Mouse (Mus musculus) lung, embryonic 16.5 days (tissue): ENCODE data around the gene Cep41. TPM values are rescaled to one million over a fixed set of nuclear protein-coding genes. Genes with fewer than 3 reads are reported as not detected.
A peak's percentile ranks its signal among the peaks of the same experiment; 100 is the strongest.

Source experiments
- ATAC-seq: fragments of 200-750 bp; cut with Nextera tagmentation; 2 replicates; pipeline ENCODE4 v1.8.0; 2017; ENCODE audit warnings: low read depth, mild to moderate bottlenecking, moderate library complexity
- H3K27ac ChIP-seq: fragments of 300-500 bp; sonication (generic); 2 replicates; pipeline ENCODE4 v1.5.1; 2014; ENCODE audit warnings: mild to moderate bottlenecking, control low read depth, low read length
- H3K27me3 ChIP-seq: fragments of 300-500 bp; sonication (generic); 2 replicates; pipeline ENCODE4 v1.6.1; 2014; ENCODE audit warnings: low read depth, low read length, mixed read lengths; ENCODE audit not compliant: control insufficient read depth, insufficient read depth
- H3K36me3 ChIP-seq: fragments of 300-500 bp; sonication (generic); 2 replicates; pipeline ENCODE4 v1.6.1; 2014; ENCODE audit warnings: low read length; ENCODE audit not compliant: control insufficient read depth, insufficient read depth
- H3K4me1 ChIP-seq: fragments of 300-500 bp; sonication (generic); replicated peaks from 2 replicates; pipeline ENCODE4 v1.6.1; 2014; ENCODE audit warnings: low read length, mixed read lengths; ENCODE audit not compliant: control insufficient read depth, insufficient read depth
- H3K4me2 ChIP-seq: fragments of 300-500 bp; sonication (generic); 2 replicates; pipeline ENCODE4 v1.6.1; 2014; ENCODE audit warnings: low read depth, low read length, control low read depth
- H3K4me3 ChIP-seq: fragments of 300-500 bp; sonication (generic); 2 replicates; pipeline ENCODE4 v1.5.1; 2014; ENCODE audit warnings: mild to moderate bottlenecking, low read length, control low read depth
- H3K9ac ChIP-seq: fragments of 300-500 bp; sonication (generic); 2 replicates; pipeline ENCODE4 v1.6.1; 2014; ENCODE audit warnings: low read length, control low read depth
- H3K9me3 ChIP-seq: fragments of 300-500 bp; sonication (generic); 2 replicates; pipeline ENCODE4 v1.6.1; 2016; ENCODE audit warnings: low read length; ENCODE audit not compliant: control insufficient read depth
- WGBS: fragments of 180-500 bp; shearing (Covaris S2); extraction: QIAGEN DNeasy Blood & Tissue Kit; methylation state at CpG from one replicate; pipeline ENCODE4 v1.1.7; 2014; 5-methylcytosine and 5-hydroxymethylcytosine counted together
- polyA plus RNA-seq: library from polyadenylated mRNA; unstranded; fragments of >200 nt; fragmentation: Nextera tagmentation; extraction: Ambion mirVana; gene quantifications from 2 replicates; pipeline ENCODE4 v1.2.1, GENCODE M21; 2015

Cep41 gene
- polyA plus RNA-seq, 1 experiment from 2014 or later, result 16.0 TPM

DNA sequence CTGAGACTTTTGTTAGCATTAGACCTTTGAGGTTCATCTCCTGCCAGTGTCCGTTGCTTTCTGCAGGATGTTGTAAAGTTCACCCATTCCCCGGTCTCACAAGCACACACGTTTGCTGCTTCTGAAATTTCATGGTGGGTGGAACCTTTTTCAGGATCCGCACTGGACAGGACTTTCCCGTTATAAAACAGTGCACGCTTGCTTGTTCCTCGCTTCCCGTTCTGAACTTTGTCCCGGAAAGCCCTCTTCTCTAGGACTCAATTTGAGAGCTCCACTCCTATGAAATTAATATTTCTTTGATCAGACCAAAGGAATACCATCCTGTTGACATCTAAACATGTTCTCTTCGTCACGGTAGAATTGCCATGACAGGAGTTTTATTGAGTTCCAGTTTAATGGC lies 20.3 kb upstream of the Cep41 start:
- Histone ChIP-seq H3K4me2 (no peak overlapping the region), H3K9me3 (no peaks in the 10 kb centered on the region), H3K9ac (no peak overlapping the region), H3K27ac (0 out of 2 replicates have a peak overlapping the region, but pooled peaks have one; percentile 32), H3K36me3 (no peaks in the 10 kb centered on the region), H3K4me1 (peaks cover 14% of the 10 kb centered on the region), H3K4me3 (no peak overlapping the region), H3K27me3 (no peaks in the 10 kb centered on the region)
- no peak for ATAC-seq
- WGBS, result 83% methylated on average over 11 of the region's 11 CpGs

DNA sequence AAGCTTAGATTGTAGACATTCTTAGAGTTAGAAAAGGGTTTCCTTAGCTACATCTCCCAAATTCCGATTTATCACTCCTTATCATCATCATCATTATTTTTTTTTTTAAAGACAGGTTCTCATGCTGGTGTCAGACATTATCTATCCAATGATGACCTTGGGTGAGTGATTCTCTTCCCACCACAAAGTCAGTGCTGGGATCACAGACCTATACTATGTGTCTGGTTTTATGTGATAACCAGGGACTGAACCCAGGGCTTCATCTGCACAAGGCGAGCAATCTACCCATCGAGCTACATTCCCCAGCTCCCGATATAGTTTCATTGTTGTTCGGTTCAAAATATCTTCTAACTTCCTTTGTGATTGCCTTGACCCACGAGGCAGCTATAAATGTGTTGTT lies 19.9 kb upstream of the Cep41 start:
- H3K36me3 ChIP-seq, result no peaks in the 10 kb centered on the region
- H3K4me2 ChIP-seq, result no peak overlapping the region
- no peak for ATAC-seq
- H3K4me3 ChIP-seq, result no peak overlapping the region
- peaks cover 14% of the 10 kb centered on the region for H3K4me1 ChIP-seq
- no peak overlapping the region for H3K9ac ChIP-seq
- H3K27me3 ChIP-seq, result no peaks in the 10 kb centered on the region
- 0 out of 2 replicates have a peak overlapping the region, but pooled peaks have one; percentile 32 for H3K27ac ChIP-seq
- WGBS, result 82% methylated on average over 6 of the region's 6 CpGs
- no peaks in the 10 kb centered on the region for H3K9me3 ChIP-seq

DNA sequence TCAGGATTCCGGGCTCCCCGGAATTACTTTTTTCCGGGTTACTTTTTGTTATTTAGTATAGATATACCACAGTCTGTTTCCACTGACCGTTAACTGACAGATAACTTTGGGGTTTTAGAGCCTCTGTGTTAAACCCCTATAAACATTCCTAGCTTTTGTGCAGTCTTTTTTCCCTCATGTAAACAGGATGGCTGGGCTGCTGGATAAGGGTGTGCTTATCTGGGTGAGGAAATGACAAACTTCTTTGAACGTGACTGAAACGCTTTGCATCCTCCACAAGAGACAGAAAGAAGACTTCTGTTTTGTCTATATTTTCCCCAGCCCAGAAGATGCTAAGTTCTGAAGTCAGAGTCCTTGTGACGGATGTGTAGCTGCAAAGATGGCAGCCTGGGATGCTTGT lies 18.9 kb upstream of the Cep41 start:
- no peak overlapping the region for H3K4me2 ChIP-seq
- no peak overlapping the region for H3K9ac ChIP-seq
- no peaks in the 10 kb centered on the region for H3K27me3 ChIP-seq
- H3K4me3 ChIP-seq, result no peak overlapping the region
- peak overlapping the region; percentile 80 for H3K27ac ChIP-seq
- no peaks in the 10 kb centered on the region for H3K9me3 ChIP-seq
- ATAC-seq, result peak; percentile 80
- peaks cover 14% of the 10 kb centered on the region for H3K4me1 ChIP-seq
- no peaks in the 10 kb centered on the region for H3K36me3 ChIP-seq
- WGBS, result 35% methylated on average over 7 of the region's 7 CpGs

DNA sequence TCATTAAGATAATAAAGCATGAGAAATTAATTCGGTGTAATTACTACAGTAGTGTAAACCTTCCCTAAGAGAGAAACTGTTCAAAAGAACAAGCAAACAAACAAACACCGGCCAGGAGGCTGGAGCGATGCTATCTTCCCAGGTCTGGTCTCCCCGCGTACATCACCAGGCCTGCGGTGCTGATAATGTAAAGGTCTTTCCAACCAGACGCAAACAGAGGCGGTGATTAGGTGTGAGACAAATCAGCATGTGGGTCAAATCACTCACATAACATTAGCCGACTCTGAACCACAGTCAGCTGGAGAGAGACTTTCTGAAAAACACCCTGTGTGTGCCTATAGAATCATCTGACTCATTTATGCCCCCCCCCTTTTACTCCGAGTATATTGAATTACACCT lies 17.8 kb upstream of the Cep41 start:
- H3K9me3 ChIP-seq, result no peaks in the 10 kb centered on the region
- 0 out of 2 replicates have a peak overlapping the region, but pooled peaks have one; percentile 45 for H3K27ac ChIP-seq

DNA sequence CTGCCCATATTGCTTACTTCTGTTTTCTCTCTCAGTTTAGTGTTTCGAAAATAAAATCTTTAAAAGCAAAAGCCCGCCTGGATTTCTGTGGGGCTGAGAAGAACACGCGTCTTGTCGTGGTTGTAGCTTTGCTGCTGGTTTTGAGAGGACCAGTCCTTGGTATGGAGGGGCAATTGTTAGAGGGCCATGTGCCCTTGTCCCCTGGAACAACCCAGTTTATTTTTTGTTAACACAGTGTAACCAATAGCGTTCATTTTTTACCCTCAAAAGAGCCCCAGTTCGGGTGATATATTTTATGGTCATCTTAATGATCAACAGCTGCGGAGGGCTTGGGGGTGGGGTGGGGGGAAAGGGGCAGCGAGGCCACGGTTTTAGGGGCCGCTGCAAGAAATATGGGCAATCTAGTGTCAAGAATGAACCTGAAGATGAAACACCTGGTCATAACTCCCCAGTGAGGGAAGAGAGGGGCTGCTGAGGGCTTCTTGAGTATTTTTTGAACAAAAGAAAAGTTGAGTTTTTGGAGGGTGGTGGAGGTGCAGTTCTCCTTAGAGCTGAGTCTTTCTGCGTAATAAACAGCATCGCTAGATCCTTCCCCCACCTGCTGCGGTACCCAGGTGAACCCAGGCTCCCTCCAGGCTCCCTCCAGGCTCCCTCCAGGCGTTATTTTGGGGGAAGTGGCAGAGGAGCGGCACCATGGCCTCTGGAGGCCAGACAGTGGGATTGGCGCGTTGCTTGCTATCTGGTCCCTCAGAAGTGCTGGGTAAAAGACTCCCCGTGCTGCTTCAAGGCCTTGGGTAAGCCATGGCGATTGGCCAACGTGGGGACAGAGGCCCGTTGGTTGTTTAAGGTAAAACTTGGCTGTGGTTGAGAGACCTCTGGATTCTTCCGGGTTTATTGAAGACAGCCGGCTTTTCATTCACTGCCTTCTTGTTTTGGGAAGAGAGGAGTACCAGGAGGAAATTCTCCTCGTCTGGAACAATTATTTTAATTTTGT lies 17.1 kb upstream of the Cep41 start:
- Histone ChIP-seq H3K9ac (0 out of 2 replicates have a peak overlapping the region, but pooled peaks have one; percentile 17), H3K4me2 (no peak overlapping the region), H3K27me3 (no peaks in the 10 kb centered on the region), H3K4me1 (peaks cover 10% of the 10 kb centered on the region), H3K9me3 (no peaks in the 10 kb centered on the region), H3K4me3 (no peak overlapping the region), H3K36me3 (no peaks in the 10 kb centered on the region), H3K27ac (0 out of 2 replicates have a peak overlapping the region, but pooled peaks have one; percentile 36)
- WGBS, result 52% methylated on average over 25 of the region's 25 CpGs
- ATAC-seq, result no peak

More for the DNA sequence above, 17.8 kb upstream of the Cep41 start:
- H3K36me3 ChIP-seq, result no peaks in the 10 kb centered on the region
- H3K4me3 ChIP-seq, result no peak overlapping the region
- WGBS, result 37% methylated on average over 10 of the region's 10 CpGs
- no peak overlapping the region for H3K9ac ChIP-seq
- H3K4me1 ChIP-seq, result peaks cover 10% of the 10 kb centered on the region
- no peaks in the 10 kb centered on the region for H3K27me3 ChIP-seq
- no peak overlapping the region for H3K4me2 ChIP-seq
- ATAC-seq, result no peak

DNA sequence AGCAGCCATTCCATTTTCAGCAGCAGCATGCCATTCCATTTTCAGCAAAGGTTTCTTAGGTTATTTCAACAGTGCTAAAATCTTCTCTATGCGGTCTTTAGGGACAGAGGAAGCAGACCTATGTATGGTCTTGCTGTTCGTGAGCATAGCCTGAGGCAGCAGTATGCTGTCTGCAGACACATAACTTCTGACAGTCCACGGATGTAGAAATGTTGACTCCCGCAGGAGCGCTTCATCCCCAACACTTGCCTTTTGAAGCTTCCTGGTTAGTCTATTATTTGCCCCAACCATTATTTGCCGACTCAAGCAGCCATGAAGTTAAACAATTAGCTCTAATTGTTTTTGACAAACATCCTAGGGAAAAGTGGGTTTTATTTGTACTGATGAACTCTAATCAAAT lies 15.6 kb upstream of the Cep41 start:
- Histone ChIP-seq H3K4me3 (no peak overlapping the region), H3K4me1 (peaks cover 9% of the 10 kb centered on the region), H3K4me2 (no peak overlapping the region), H3K27me3 (no peaks in the 10 kb centered on the region), H3K9me3 (no peaks in the 10 kb centered on the region), H3K27ac (peak overlapping the region; percentile 24; the same call in 1 of the 2 replicates), H3K36me3 (no peaks in the 10 kb centered on the region), H3K9ac (no peak overlapping the region)
- WGBS, result 23% methylated on average over 6 of the region's 6 CpGs
- ATAC-seq, result peak; percentile 59

DNA sequence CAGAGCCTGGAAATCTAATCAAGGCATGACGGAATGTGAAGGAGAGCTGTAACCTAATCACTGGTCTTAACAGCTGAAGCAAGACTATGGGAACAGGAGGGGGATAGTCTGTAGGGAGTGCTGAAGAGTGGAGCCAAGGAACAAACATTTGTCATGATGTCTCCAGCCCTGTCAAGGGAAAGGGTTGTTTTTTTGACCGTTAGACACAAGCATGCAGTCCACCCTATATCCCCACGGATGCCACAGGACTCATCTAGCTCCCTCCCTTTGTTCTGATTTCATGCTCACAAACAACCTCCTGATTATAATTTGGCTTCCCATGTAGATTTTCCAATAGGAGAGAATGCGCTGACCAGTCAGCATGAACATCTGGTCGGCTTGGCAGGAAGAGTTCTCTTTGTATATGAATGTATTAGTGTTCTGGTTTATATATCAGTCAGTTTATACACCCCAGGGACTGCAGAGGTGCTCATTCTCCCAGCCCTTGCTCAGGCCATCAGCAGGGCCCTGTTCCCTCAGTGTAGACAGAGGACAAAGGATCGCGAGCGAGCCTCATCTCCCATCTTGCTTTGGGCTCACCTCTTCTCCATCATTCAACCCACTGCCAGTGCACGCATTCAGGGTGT lies 10.5 kb upstream of the Cep41 start:
- H3K36me3 ChIP-seq, result no peaks in the 10 kb centered on the region
- no peak overlapping the region for H3K9ac ChIP-seq
- no peak overlapping the region for H3K4me3 ChIP-seq
- no peak overlapping the region for H3K4me2 ChIP-seq
- WGBS, result 77% methylated on average over 9 of the region's 9 CpGs
- peak; percentile 63 for ATAC-seq
- H3K4me1 ChIP-seq, result peaks cover 3% of the 10 kb centered on the region; the same call in 1 of the 2 replicates
- no peaks in the 10 kb centered on the region for H3K9me3 ChIP-seq
- H3K27me3 ChIP-seq, result no peaks in the 10 kb centered on the region
- H3K27ac ChIP-seq, result peak overlapping the region; percentile 44

DNA sequence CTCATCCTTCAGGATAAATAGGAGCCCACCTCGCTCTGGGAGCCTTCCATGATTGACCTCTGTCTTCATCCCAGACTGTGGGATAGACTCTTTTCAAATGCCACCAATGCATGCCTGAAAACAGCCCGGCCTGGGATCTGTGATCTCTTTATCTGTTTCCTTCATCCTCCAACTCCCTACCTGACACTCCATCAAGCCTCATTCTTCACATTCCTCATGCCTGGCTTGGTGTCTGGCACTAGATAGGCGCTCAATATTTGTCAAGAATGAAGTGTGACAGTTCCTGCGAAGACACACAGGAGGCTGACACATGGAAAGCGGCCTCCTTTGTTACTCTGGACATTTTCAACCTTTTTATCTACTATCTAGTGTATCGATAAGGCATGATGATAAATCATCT lies 9.9 kb upstream of the Cep41 start:
- Histone ChIP-seq H3K4me1 (peaks cover 3% of the 10 kb centered on the region; the same call in 1 of the 2 replicates), H3K36me3 (no peaks in the 10 kb centered on the region), H3K9ac (no peak overlapping the region), H3K27me3 (no peaks in the 10 kb centered on the region), H3K27ac (no peak overlapping the region), H3K4me3 (no peak overlapping the region), H3K4me2 (no peak overlapping the region), H3K9me3 (no peaks in the 10 kb centered on the region)
- no peak for ATAC-seq
- 52% methylated on average over 6 of the region's 6 CpGs for WGBS

DNA sequence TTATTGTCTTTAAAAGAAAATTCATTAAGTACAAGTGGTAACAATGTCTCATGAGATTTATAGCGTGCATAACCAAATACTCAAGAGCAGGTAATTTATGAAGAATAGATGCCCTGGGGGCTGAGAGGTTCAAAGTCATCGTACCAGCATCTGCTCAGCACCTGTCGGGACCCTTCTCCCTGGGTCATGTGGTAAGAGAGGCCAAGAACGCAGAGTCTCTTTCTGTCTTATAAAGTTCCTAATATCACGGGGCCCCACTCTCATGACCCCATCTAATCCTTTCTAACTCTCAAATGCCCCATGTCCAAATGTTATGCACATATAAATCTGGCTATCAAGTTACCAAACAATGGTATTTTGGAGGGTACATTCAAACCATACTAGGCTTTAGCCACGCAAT lies 9.3 kb upstream of the Cep41 start:
- Histone ChIP-seq H3K4me1 (peaks cover 4% of the 10 kb centered on the region), H3K27me3 (no peaks in the 10 kb centered on the region), H3K4me2 (no peak overlapping the region), H3K9me3 (no peaks in the 10 kb centered on the region), H3K27ac (no peak overlapping the region), H3K9ac (no peak overlapping the region), H3K4me3 (no peak overlapping the region), H3K36me3 (no peaks in the 10 kb centered on the region)
- WGBS, result 83% methylated on average over 6 of the region's 6 CpGs
- no peak for ATAC-seq
